Mouse (Mus musculus) kidney, adult 8-10 months (tissue): Measurements from ENCODE around the gene Gpr107.

Source experiments
- DNase-seq, 2 experiments: peaks; one replicate each; pipeline ENCODE4 v3.0.0; 2022

Gene Gpr107

GRCm38 (mm10) chr2:31204677-31205076 is 52.6 kb downstream of the Gpr107 start:
- DNase-seq, result no peak

- DNase-seq, result no peak
These were observed 54.1 kb downstream of the Gpr107 start for GRCm38 (mm10) chr2:31206211-31206610.

- no peak for DNase-seq
These were observed 54.8 kb downstream of the Gpr107 start for GRCm38 (mm10) chr2:31206882-31207281.

GRCm38 (mm10) chr2:31208544-31209142 is 56.5 kb downstream of the Gpr107 start:
- no peak for DNase-seq

- DNase-seq, result no peak
These were observed 57.4 kb downstream of the Gpr107 start for GRCm38 (mm10) chr2:31209525-31209924.

GRCm38 (mm10) chr2:31210144-31210847 is 58.2 kb downstream of the Gpr107 start:
- no peak for DNase-seq

GRCm38 (mm10) chr2:31211204-31211603 is 59.1 kb downstream of the Gpr107 start:
- no peak for DNase-seq

- DNase-seq, result no peak
These were observed 62.2 kb downstream of the Gpr107 start for GRCm38 (mm10) chr2:31214211-31214796.

GRCm38 (mm10) chr2:31218611-31219010 is 66.5 kb downstream of the Gpr107 start:
- no peak for DNase-seq

GRCm38 (mm10) chr2:31219470-31219869 is 67.4 kb downstream of the Gpr107 start:
- DNase-seq, result no peak

GRCm38 (mm10) chr2:31220844-31221243 is 68.7 kb downstream of the Gpr107 start:
- no peak for DNase-seq

- DNase-seq, result no peak
These were observed 69.5 kb downstream of the Gpr107 start for GRCm38 (mm10) chr2:31221582-31221981.

- DNase-seq, result no peak
These were observed 76.7 kb downstream of the Gpr107 start for GRCm38 (mm10) chr2:31228768-31229311.

- DNase-seq, result peak; percentile 28 to 50
These were observed 87.1 kb downstream of the Gpr107 start for GRCm38 (mm10) chr2:31239203-31239696.

- DNase-seq, result no peak
These were observed 87.7 kb downstream of the Gpr107 start for GRCm38 (mm10) chr2:31239833-31240232.

GRCm38 (mm10) chr2:31241639-31242038 is 89.5 kb downstream of the Gpr107 start:
- no peak for DNase-seq

GRCm38 (mm10) chr2:31244216-31244615 is 92.1 kb downstream of the Gpr107 start:
- no peak for DNase-seq

GRCm38 (mm10) chr2:31245051-31245450 is 92.9 kb downstream of the Gpr107 start:
- DNase-seq, result no peak

- DNase-seq, result peak; percentile 48 to 56
These were observed 93.5 kb downstream of the Gpr107 start, which contains the start of gene Ncs1 for GRCm38 (mm10) chr2:31245491-31246141. Gene Ncs1 (plus strand): TSS chr2:31245823.

GRCm38 (mm10) chr2:31246251-31246971 is 94.3 kb downstream of the Gpr107 start:
- no peak for DNase-seq

GRCm38 (mm10) chr2:31248856-31249255 is 96.7 kb downstream of the Gpr107 start:
- no peak for DNase-seq

- DNase-seq, result peak; percentile 78 to 81
These were observed 100.1 kb downstream of the Gpr107 start for GRCm38 (mm10) chr2:31252167-31252566.
